Mouse (Mus musculus) midbrain, embryonic 11.5 days (tissue): ENCODE measurements around the gene Atp8b4. TPM values are rescaled to one million over a fixed set of nuclear protein-coding genes. Genes with fewer than 3 reads are reported as not detected.

ENCODE experiments used
- ATAC-seq: fragments of 200-750 bp; cut with Nextera tagmentation; 2 replicates; pipeline ENCODE4 v1.8.0; 2017; ENCODE audit warnings: moderate TSS enrichment, moderate library complexity; ENCODE audit not compliant: low FRiP score
- DNase-seq: peaks from one replicate; pipeline ENCODE4 v3.0.0; 2015; ENCODE audit warnings: low spot score; ENCODE audit errors: missing footprints
- H3K27ac ChIP-seq: fragments of 300-500 bp; sonication (generic); 2 replicates; pipeline ENCODE4 v1.5.1; 2014; ENCODE audit warnings: low read depth, low read length
- H3K27me3 ChIP-seq: fragments of 300-500 bp; sonication (generic); 2 replicates; pipeline ENCODE4 v1.6.1; 2014; ENCODE audit warnings: mild to moderate bottlenecking, low read length, moderate library complexity, mixed read lengths; ENCODE audit not compliant: control insufficient read depth, insufficient read depth
- H3K36me3 ChIP-seq: fragments of 300-500 bp; sonication (generic); 2 replicates; pipeline ENCODE4 v1.6.1; 2014; ENCODE audit warnings: mild to moderate bottlenecking, low read length, moderate library complexity, mixed read lengths; ENCODE audit not compliant: control insufficient read depth, insufficient read depth
- H3K4me1 ChIP-seq: fragments of 300-500 bp; sonication (generic); 2 replicates; pipeline ENCODE4 v1.6.1; 2014; ENCODE audit warnings: low read length; ENCODE audit not compliant: control insufficient read depth, insufficient read depth
- H3K4me2 ChIP-seq: fragments of 300-500 bp; sonication (generic); 2 replicates; pipeline ENCODE4 v1.6.1; 2014; ENCODE audit warnings: mild to moderate bottlenecking, moderate library complexity
- H3K4me3 ChIP-seq: fragments of 300-500 bp; sonication (generic); 2 replicates; pipeline ENCODE4 v1.5.1; 2014; ENCODE audit warnings: low read depth, low read length
- H3K9ac ChIP-seq: fragments of 300-500 bp; sonication (generic); 2 replicates; pipeline ENCODE4 v1.6.1; 2014; ENCODE audit warnings: low read length
- H3K9me3 ChIP-seq: fragments of 300-500 bp; sonication (generic); 2 replicates; pipeline ENCODE4 v1.6.1; 2016; ENCODE audit warnings: low read length; ENCODE audit not compliant: control insufficient read depth
- WGBS: fragments of 180-500 bp; shearing (Covaris S2); extraction: QIAGEN DNeasy Blood & Tissue Kit; methylation state at CpG from one replicate; pipeline ENCODE4 v1.1.7; 2014; 5-methylcytosine and 5-hydroxymethylcytosine counted together
- polyA plus RNA-seq: library from polyadenylated mRNA; unstranded; fragments of >200 nt; fragmentation: Nextera tagmentation; extraction: Ambion mirVana; gene quantifications from 2 replicates; pipeline ENCODE4 v1.2.1, GENCODE M21; 2014

Gene Atp8b4
- polyA plus RNA-seq, 1 experiment from 2014 or later, result 0.07 TPM

DNA sequence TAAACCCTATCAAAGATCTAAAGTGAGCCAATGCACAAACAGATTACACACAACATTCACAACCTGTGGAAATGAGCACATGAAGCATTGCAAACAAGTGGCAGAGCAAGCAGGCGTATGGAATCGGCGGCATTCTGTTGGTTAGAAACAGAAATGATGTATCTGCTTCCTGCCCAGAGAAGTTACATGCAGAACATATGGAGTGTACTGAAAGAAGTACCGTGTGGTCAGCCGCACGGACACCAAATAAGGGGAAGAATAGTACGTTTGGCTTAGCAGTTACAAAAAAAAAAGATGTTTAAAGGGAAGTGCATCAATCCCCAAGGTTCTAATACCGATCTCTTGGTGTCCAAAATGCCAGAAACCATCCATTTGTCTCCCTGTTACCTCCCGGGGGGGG is 9.9 kb downstream of the Atp8b4 start:
- Histone ChIP-seq H3K36me3 (no peaks in the 10 kb centered on the region), H3K4me3 (no peak overlapping the region), H3K9ac (no peak overlapping the region), H3K4me1 (no peaks in the 10 kb centered on the region), H3K4me2 (no peak overlapping the region), H3K27ac (no peak overlapping the region), H3K9me3 (no peaks in the 10 kb centered on the region), H3K27me3 (no peaks in the 10 kb centered on the region)
- DNase-seq (no peak), ATAC-seq (no peak)
- WGBS, result 92% methylated on average over 9 of the region's 9 CpGs

DNA sequence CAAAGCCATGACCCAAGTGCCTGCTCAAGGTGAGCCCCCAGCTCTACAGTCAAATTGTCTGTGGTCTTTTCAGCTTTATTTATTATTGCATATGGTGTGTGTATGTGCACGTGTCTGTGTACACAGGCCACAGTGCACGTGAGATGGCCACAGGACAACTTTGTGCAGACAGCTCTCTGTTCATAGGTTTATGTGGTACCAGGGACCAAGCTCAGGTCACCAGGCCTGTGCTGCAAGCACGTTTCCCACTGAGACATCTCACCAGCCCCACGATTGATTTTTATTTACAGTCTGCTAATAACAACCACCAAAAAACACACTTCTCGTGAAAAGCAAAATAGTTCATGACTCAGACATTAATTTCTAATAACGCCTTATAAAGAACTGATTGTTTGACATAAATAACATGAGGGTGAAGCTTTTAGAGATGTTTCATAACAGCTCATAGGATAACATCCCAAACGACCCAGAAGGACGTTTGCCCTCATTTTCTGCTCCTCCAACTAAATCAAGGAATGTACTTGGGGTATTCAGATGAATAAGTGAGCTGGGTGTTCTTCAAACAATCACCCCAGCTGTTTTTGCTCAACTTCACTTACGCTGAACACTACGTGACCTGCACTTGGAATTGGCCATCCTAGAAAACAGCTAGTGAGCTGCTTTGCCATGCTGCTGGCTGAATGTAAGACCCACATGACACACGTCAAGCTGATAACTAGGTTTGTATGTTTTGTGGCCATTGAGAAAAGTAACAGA is 15.0 kb downstream of the Atp8b4 start:
- 87% methylated on average over 11 of the region's 11 CpGs for WGBS
- Histone ChIP-seq H3K9ac (no peak overlapping the region), H3K9me3 (no peaks in the 10 kb centered on the region), H3K36me3 (no peaks in the 10 kb centered on the region), H3K27me3 (no peaks in the 10 kb centered on the region), H3K4me2 (no peak overlapping the region), H3K4me1 (no peaks in the 10 kb centered on the region), H3K4me3 (no peak overlapping the region), H3K27ac (no peak overlapping the region)
- no peak for DNase-seq
- no peak for ATAC-seq

DNA sequence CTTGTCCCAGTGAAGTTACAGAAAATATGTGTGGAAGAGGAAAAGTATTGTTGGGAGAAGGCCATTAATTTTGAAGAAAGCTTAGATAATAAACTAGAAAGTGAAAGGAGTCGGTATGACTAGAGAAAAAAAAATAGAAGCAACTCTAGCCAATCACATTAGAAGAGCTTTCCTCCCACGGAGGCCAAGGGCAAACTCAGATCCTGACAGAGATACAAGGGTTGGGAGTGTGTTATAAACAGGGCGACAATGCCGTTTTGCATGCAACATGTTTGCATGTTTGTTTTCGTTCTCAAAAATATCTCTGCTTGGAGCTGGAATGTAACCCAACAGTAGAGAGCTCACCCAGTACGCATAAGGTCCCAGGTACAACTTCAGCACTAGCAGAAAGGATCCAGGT is 17.1 kb downstream of the Atp8b4 start:
- no peak for ATAC-seq

DNA sequence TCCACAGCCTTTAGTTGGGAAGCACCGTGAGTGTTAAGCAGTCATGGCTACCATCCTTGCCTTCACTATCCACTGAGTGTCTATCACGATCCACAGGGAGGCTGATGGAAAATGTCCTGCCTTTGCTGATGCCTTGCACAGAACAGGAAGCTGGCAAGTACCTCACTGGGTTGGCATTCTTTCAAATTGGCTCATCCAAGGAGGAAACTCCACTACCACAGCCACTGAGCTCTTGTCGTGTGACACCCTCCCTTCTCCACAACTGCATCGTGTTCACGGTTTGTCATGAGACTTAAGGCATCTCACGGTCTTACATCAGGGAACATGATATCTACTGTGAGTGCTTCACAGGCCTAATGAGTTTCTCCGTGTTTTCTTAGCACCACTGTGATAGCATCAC is 22.9 kb downstream of the Atp8b4 start:
- ATAC-seq (no peak), DNase-seq (no peak)
- no peak overlapping the region for H3K27ac ChIP-seq
- H3K36me3 ChIP-seq, result no peaks in the 10 kb centered on the region
- H3K4me3 ChIP-seq, result no peak overlapping the region
- no peaks in the 10 kb centered on the region for H3K27me3 ChIP-seq
- H3K4me2 ChIP-seq, result no peak overlapping the region
- no peaks in the 10 kb centered on the region for H3K4me1 ChIP-seq
- no peaks in the 10 kb centered on the region for H3K9me3 ChIP-seq
- 93% methylated on average over 7 of the region's 7 CpGs for WGBS
- H3K9ac ChIP-seq, result no peak overlapping the region

More for the DNA sequence above, 17.1 kb downstream of the Atp8b4 start:
- no peak overlapping the region for H3K4me3 ChIP-seq
- H3K9me3 ChIP-seq, result no peaks in the 10 kb centered on the region
- no peaks in the 10 kb centered on the region for H3K27me3 ChIP-seq
- no peak overlapping the region for H3K4me2 ChIP-seq
- no peaks in the 10 kb centered on the region for H3K4me1 ChIP-seq
- no peaks in the 10 kb centered on the region for H3K36me3 ChIP-seq
- no peak overlapping the region for H3K27ac ChIP-seq
- no peak overlapping the region for H3K9ac ChIP-seq
- WGBS, result 84% methylated on average over 6 of the region's 6 CpGs
- DNase-seq, result no peak

DNA sequence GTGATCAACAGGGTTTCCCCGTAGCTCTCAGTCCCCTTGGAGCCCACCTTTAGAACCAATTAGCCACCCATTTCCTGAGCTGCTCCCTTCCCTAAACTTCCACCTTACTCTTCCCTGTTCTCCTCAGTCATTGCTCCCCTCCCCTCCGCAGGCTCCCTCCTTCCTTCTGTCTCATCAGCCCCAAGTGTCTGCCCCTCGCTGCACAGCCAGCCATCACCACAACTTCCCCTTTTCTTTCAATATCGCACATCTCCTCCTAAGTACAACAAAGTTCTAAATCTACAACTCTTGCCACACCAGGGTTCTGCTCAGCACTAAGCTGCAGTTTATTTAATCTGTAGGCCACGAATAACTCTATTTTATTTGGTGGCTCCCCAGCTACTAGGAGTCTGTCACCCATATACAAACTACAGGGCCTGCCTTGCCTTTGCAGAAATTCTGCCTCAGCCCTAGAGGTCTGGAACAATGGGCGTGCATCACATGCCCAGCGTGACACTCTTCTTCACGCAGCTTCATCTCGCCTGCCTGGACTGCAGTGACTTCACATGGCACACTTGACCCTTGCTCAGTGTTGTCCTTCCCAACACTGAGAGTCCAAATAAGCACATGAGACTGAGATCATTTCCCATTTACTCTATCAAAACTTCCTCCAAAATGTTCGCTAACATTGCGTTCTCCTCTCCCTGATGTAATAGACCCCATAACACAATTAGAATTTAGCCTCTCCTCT is 24.6 kb downstream of the Atp8b4 start:
- H3K4me3 ChIP-seq, result no peak overlapping the region
- no peaks in the 10 kb centered on the region for H3K27me3 ChIP-seq
- H3K9me3 ChIP-seq, result no peaks in the 10 kb centered on the region
- no peaks in the 10 kb centered on the region for H3K36me3 ChIP-seq
- H3K27ac ChIP-seq, result no peak overlapping the region
- H3K4me2 ChIP-seq, result no peak overlapping the region
- DNase-seq (no peak), ATAC-seq (no peak)
- no peaks in the 10 kb centered on the region for H3K4me1 ChIP-seq
- H3K9ac ChIP-seq, result no peak overlapping the region
- 90% methylated on average over 11 of the region's 11 CpGs for WGBS

DNA sequence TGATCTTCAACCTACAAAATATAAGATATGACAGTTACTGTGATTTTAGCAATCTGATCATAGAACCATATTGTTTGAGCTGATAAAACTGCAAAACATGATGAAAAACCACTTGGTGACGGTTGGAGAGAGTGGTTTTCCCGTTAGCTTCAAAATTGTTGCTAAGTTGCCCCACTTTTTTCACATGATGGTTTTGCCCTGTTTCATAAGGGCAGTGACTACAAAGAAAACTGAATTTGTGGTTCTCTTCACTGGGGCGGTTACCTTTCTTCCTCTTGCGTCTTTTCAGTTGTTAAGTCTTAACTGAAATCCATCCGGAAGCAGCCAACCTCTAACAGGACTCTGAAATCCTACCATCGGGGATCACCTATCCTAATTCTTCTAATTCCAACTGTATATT is 26.5 kb downstream of the Atp8b4 start:
- no peak overlapping the region for H3K4me2 ChIP-seq
- H3K9me3 ChIP-seq, result no peaks in the 10 kb centered on the region
- ATAC-seq, result no peak
- H3K36me3 ChIP-seq, result no peaks in the 10 kb centered on the region
- DNase-seq, result no peak
- H3K27me3 ChIP-seq, result no peaks in the 10 kb centered on the region
- H3K4me3 ChIP-seq, result no peak overlapping the region
- no peak overlapping the region for H3K27ac ChIP-seq
- 94% methylated on average over 6 of the region's 6 CpGs for WGBS
- no peaks in the 10 kb centered on the region for H3K4me1 ChIP-seq
- H3K9ac ChIP-seq, result no peak overlapping the region

DNA sequence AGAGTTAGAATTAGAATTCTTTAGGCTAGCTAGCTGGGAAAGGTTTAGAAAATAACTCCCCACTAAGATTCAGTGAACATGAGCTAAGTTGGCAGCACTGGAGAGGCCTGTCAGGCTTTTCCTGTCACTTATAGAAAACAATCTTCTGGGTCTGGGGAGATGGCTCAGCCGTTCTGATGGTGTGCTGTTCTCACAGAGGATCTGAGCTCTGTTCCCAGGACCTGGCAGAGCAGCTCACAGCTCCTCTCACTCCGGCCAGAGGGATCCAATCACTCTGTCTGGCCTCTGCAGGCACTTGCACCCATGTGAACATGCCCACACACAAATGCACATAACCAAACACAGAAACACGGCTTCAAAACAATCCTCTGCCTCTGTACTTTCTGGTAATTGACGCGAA is 27.6 kb downstream of the Atp8b4 start:
- no peaks in the 10 kb centered on the region for H3K27me3 ChIP-seq
- ATAC-seq (no peak), DNase-seq (no peak)
- H3K4me2 ChIP-seq, result no peak overlapping the region
- H3K36me3 ChIP-seq, result no peaks in the 10 kb centered on the region
- H3K4me1 ChIP-seq, result no peaks in the 10 kb centered on the region
- H3K9ac ChIP-seq, result no peak overlapping the region
- no peak overlapping the region for H3K4me3 ChIP-seq
- WGBS, result 81% methylated on average over 5 of the region's 5 CpGs
- no peaks in the 10 kb centered on the region for H3K9me3 ChIP-seq
- H3K27ac ChIP-seq, result no peak overlapping the region

DNA sequence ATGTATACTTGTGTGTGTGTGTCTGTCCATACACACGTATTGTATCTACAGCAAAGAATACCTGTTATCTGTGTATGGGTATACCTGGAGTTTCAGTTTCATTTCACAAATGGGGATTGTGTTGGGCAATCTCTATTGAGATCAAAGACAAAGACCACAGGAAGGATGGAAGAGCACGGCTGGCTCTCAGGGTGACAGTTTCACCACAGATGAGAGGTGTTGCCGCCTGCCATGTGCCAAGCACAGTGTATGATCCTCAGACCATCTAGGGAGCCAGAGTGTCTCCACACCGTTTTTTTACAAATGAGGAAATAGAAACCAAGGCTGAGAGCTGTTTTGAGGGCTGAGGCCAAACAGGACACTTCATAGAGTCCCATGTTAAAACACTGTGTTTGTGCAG is 32.7 kb downstream of the Atp8b4 start:
- Histone ChIP-seq H3K9me3 (no peaks in the 10 kb centered on the region), H3K4me2 (no peak overlapping the region), H3K36me3 (no peaks in the 10 kb centered on the region), H3K27ac (no peak overlapping the region), H3K9ac (no peak overlapping the region), H3K4me1 (no peaks in the 10 kb centered on the region), H3K4me3 (no peak overlapping the region), H3K27me3 (no peaks in the 10 kb centered on the region)
- ATAC-seq, result no peak
- WGBS, result 87% methylated on average over 4 of the region's 4 CpGs
- DNase-seq, result no peak

DNA sequence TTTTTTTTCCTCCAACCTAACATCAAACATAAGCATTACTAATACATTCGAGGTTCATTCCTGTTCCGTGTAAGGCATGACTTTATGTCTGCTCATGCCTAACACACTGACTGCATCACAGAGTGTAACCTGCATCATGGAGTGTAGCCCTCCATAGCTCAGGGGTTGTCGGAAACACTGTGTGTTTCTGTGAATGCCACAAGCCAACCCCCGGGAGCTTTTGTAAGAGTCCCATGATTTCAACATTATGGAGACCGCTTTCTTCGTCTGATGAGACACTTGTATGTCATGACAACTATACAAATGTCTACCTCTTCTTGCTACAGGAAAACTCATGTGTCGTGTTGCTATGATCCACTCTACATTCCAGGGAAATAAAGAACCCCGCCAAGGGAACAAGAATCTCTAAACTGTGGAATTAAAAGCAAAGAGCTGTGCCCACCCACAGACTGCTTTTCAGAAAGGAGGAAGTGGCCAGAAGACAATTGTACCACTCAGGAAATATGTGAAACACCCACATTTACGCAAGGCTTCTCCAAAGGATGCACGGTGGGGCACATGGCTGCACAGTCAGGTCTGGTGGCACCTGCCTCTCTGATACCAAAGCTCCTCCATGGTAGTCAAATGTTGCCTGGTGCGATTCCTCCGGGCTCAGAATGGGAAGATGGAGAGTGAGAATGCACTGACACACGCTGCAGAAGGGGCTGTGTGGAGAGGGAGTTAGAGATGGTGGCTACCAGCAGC is 33.9 kb downstream of the Atp8b4 start:
- H3K36me3 ChIP-seq, result no peaks in the 10 kb centered on the region
- no peak overlapping the region for H3K27ac ChIP-seq
- no peaks in the 10 kb centered on the region for H3K27me3 ChIP-seq
- H3K4me2 ChIP-seq, result no peak overlapping the region
- ATAC-seq (no peak), DNase-seq (no peak)
- H3K9ac ChIP-seq, result no peak overlapping the region
- no peak overlapping the region for H3K4me3 ChIP-seq
- no peaks in the 10 kb centered on the region for H3K4me1 ChIP-seq
- H3K9me3 ChIP-seq, result no peaks in the 10 kb centered on the region
- 88% methylated on average over 13 of the region's 13 CpGs for WGBS
